Mouse (Mus musculus) stomach, embryonic 14.5 days (tissue): ENCODE measurements at regions not wholly inside any gene's neighbourhood (a gene's known extent, or its start where the extent isn't known, plus 50 kb on each side); places are given as distances from the start of the nearest gene placed in this dataset.

Source experiments
- ATAC-seq: fragments of 200-750 bp; cut with Nextera tagmentation; 2 replicates; pipeline ENCODE4 v1.8.0; 2017; ENCODE audit warnings: low read depth, moderate TSS enrichment; ENCODE audit not compliant: insufficient number of reproducible peaks, insufficient read depth, low FRiP score
- H3K27ac ChIP-seq: fragments of 300-500 bp; sonication (generic); 2 replicates; pipeline ENCODE4 v1.5.1; 2014; ENCODE audit warnings: mild to moderate bottlenecking, low read length, moderate library complexity, mixed read lengths
- H3K27me3 ChIP-seq: fragments of 300-500 bp; sonication (generic); 2 replicates; pipeline ENCODE4 v1.6.1; 2014; ENCODE audit warnings: low read length, control low read depth, mixed read lengths; ENCODE audit not compliant: control insufficient read depth, insufficient read depth
- H3K36me3 ChIP-seq: fragments of 300-500 bp; sonication (generic); 2 replicates; pipeline ENCODE4 v1.6.1; 2014; ENCODE audit warnings: mild to moderate bottlenecking, control low read depth, low read length, moderate library complexity, mixed read lengths; ENCODE audit not compliant: control insufficient read depth, insufficient read depth
- H3K4me1 ChIP-seq: fragments of 300-500 bp; sonication (generic); 2 replicates; pipeline ENCODE4 v1.6.1; 2014; ENCODE audit warnings: low read length, control low read depth, mixed read lengths; ENCODE audit not compliant: control insufficient read depth, insufficient read depth
- H3K4me2 ChIP-seq: fragments of 300-500 bp; sonication (generic); replicated peaks from 2 replicates; pipeline ENCODE4 v1.6.1; 2014; ENCODE audit warnings: low read depth, low read length, control low read depth
- H3K4me3 ChIP-seq: fragments of 300-500 bp; sonication (generic); 2 replicates; pipeline ENCODE4 v1.5.1; 2014; ENCODE audit warnings: low read depth, low read length, control low read depth
- H3K9ac ChIP-seq: fragments of 300-500 bp; sonication (generic); replicated peaks from 2 replicates; pipeline ENCODE4 v1.6.1; 2014; ENCODE audit warnings: low read depth, mild to moderate bottlenecking, control low read depth, low read length, moderate library complexity, mixed read lengths
- H3K9me3 ChIP-seq: fragments of 300-500 bp; sonication (generic); 2 replicates; pipeline ENCODE4 v1.6.1; 2016; ENCODE audit warnings: low read depth, low read length, control low read depth; ENCODE audit not compliant: control insufficient read depth
- WGBS: fragments of 180-500 bp; shearing (Covaris S2); extraction: QIAGEN DNeasy Blood & Tissue Kit; methylation state at CpG from one replicate; pipeline ENCODE4 v1.1.7; 2014; 5-methylcytosine and 5-hydroxymethylcytosine counted together

DNA sequence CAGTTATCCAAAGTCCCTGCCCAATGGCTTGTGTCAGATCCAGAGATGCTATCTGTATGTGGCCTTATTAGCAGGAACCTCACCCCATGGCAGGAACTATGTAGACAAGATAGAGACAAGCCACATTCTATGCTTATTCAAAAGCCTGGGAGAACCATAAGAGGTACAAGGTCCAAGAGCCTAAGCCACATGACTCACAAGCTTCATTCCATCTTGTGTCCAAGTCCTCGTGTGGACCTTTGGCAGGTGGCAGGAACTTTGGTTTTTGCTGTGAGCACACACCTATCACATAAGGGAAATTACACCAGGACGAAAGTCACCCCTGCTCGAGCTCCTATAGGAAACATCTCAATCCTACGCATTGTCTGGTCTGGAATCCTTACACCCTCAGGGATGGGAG lies 122.9 kb downstream of the Dll1 start:
- Histone ChIP-seq H3K36me3 (no peaks in the 10 kb centered on the region), H3K27me3 (no peaks in the 10 kb centered on the region), H3K9me3 (no peaks in the 10 kb centered on the region), H3K4me2 (no peak overlapping the region), H3K4me1 (no peaks in the 10 kb centered on the region), H3K4me3 (no peak overlapping the region), H3K27ac (no peak overlapping the region), H3K9ac (no peak overlapping the region)
- WGBS, result 91% methylated on average over 4 of the region's 4 CpGs
- ATAC-seq, result no peak

DNA sequence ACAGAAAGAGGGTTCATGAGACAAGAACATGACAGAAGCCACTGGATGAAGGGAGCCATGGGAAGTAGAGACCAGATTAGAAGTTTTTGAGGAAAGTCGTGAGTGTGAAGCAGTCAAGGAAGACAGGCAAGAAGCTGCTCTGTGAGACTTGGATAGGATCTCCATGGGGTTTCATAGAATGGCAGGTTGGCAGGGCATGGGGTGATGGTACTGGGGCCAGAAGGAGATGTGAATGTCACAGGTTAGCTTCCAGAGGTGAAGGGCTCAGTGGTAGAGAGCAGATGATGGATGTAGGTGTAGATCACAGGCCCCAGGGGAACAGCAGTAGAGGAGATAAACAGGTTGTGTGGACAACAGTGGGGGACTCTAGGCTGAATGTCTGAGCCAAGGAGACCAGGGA lies 123.4 kb downstream of the Dll1 start:
- ATAC-seq, result no peak
- Histone ChIP-seq H3K9me3 (no peaks in the 10 kb centered on the region), H3K27ac (no peak overlapping the region), H3K9ac (no peak overlapping the region), H3K27me3 (no peaks in the 10 kb centered on the region), H3K4me3 (no peak overlapping the region), H3K4me1 (no peaks in the 10 kb centered on the region), H3K36me3 (no peaks in the 10 kb centered on the region), H3K4me2 (no peak overlapping the region)
- 88% methylated on average over 1 of the region's 1 CpGs for WGBS

DNA sequence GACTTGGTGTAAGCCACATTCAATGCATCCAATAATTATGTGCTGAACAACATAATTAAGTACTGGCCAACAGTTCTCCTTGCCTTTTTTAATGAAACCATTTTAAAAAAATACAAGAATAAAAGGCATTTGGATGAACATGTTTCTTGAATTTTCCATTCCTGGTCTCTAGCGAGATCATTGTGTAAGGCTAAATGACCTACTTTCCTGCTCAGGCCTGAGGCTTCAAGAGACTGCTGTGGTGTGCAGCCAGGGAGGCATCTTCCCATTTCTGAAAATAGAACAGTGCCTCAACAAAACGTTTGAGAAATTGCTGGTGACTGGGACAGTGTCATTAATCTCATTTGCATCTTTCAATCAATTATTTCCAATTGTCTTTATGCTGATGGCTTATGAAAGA lies 124.5 kb downstream of the Dll1 start:
- WGBS, result 68% methylated on average over 2 of the region's 2 CpGs
- Histone ChIP-seq H3K36me3 (no peaks in the 10 kb centered on the region), H3K4me3 (no peak overlapping the region), H3K9ac (no peak overlapping the region), H3K27ac (no peak overlapping the region), H3K4me1 (peaks cover 5% of the 10 kb centered on the region; the same call in 1 of the 2 replicates), H3K9me3 (no peaks in the 10 kb centered on the region), H3K27me3 (no peaks in the 10 kb centered on the region), H3K4me2 (no peak overlapping the region)
- ATAC-seq, result no peak

DNA sequence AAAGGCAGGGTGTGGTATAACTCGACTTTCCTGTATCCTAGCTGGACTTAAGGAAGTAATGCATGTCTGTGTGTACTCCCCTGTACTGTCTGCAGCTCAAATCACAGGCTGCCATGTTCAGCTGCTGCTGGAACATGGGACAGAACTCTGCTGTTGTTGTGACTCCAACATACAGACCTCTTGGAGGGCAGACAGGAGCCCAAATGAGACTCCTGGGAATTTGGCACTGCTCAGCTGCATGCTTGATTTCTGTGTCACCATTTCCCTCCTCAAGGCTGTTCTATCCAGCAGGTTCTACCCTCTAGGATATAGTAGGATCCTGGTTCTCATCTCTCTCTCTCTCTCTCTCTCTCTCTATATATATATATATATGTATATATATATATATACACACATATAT lies 125.0 kb downstream of the Dll1 start:
- no peak overlapping the region for H3K4me3 ChIP-seq
- no peak overlapping the region for H3K9ac ChIP-seq
- H3K4me1 ChIP-seq, result peaks cover 5% of the 10 kb centered on the region; the same call in 1 of the 2 replicates
- H3K4me2 ChIP-seq, result no peak overlapping the region
- H3K9me3 ChIP-seq, result no peaks in the 10 kb centered on the region
- 50% methylated on average over 1 of the region's 1 CpGs for WGBS
- no peaks in the 10 kb centered on the region for H3K36me3 ChIP-seq
- ATAC-seq, result no peak
- no peak overlapping the region for H3K27ac ChIP-seq
- H3K27me3 ChIP-seq, result no peaks in the 10 kb centered on the region

DNA sequence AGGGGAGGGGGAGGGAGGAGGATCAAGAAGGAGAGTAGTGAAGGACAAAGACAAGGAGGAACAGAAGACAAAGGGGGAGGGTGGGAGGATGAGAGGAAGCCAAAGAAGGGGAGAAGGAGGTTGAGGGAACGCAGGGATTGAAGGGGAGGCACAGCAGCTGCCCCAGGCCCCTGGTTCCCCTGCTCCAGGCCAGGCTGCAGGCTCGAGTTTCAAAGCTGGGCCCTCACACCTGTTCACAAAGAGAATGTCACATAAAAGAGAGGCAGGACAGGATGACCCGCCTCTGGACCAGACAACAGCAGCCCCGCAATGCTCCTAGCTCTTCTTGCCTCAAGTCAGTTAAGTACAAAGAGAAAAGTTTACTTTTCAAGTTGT lies 128.3 kb downstream of the Dll1 start:
- peaks cover 5% of the 10 kb centered on the region; the same call in 1 of the 2 replicates for H3K4me1 ChIP-seq
- no peaks in the 10 kb centered on the region for H3K9me3 ChIP-seq
- H3K36me3 ChIP-seq, result no peaks in the 10 kb centered on the region
- H3K27me3 ChIP-seq, result no peaks in the 10 kb centered on the region
- no peak overlapping the region for H3K4me3 ChIP-seq
- WGBS, result 41% methylated on average over 4 of the region's 4 CpGs
- ATAC-seq, result no peak
- H3K9ac ChIP-seq, result no peak overlapping the region
- H3K4me2 ChIP-seq, result no peak overlapping the region
- no peak overlapping the region for H3K27ac ChIP-seq

DNA sequence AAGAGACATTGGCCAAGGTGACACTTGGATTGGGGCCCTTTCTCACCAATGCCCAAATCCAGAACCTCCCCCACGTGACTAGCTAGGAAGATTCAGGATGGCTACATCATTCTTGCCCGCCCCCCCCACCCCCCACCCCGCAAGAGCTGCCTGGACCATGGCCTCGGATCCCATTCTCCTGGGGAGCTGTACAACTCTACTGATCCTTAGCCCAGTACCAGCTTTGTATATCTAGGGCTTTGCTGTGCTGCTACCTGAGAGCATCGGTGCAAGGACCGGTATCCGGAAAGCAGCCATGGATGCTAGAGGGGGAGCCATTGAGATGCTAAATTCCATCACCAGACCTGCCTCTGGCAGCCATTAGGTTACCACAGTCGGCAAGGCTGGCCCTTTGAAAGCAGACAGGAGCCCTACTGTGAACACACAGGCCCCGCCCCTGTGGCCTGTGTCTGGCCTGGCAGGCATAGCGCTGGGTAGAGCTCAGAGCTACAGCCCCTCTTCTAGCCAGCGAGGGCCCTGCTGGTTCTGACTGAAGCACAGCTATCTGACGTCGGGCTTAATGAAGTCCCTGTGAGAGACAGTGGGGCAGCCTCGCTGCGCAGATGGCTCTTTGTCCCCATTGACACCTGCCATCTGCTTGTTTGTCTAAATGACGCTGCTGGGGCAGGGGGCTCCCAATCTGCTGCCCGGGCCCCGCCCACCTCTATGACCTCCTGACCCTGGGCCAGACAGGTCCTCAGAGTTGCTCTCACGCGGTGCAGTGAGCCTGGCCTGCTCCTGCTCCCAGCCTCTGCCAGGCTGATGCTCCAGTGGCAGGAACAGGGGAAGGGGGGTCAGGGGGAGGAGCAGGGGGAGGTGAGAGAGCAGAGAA lies 128.9 kb downstream of the Dll1 start:
- 8% methylated on average over 20 of the region's 20 CpGs for WGBS
- no peak overlapping the region for H3K27ac ChIP-seq
- no peak overlapping the region for H3K4me2 ChIP-seq
- ATAC-seq, result peak; percentile 76
- no peak overlapping the region for H3K9ac ChIP-seq
- no peaks in the 10 kb centered on the region for H3K27me3 ChIP-seq
- H3K9me3 ChIP-seq, result no peaks in the 10 kb centered on the region
- H3K4me3 ChIP-seq, result no peak overlapping the region
- H3K4me1 ChIP-seq, result peaks cover 5% of the 10 kb centered on the region; the same call in 1 of the 2 replicates
- no peaks in the 10 kb centered on the region for H3K36me3 ChIP-seq

DNA sequence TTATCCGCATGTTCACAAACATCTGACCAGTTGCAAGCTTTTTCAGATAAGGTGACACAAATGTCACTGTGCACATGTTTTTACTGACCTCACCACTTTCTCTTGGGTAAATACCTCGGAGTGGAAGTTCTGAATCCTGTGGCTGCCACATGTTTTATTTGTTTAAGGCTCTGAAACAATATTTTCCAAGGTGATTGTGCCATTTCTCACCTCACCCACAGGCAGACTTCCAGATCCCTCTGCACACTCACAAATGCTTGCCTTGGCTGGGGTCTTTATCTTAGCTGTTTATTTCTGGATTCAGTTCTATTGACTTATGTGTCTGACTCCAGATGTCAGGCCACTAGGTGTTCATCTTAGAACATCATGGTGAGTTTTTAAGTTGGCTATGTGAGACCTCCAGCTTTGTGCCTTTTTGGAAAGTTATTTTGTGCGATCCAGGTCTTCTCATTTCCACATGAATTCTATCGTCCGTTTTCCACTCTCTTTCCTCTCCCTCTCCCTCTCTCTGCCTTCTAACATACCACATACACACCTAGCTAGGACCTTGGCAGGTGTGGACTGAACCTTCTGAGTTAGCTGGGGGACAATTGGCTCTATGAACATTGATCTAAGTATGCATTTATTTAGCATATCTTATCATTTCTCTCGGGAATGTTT lies 133.6 kb downstream of the Dll1 start:
- Histone ChIP-seq H3K27me3 (no peaks in the 10 kb centered on the region), H3K4me2 (no peak overlapping the region), H3K36me3 (no peaks in the 10 kb centered on the region), H3K9me3 (no peaks in the 10 kb centered on the region), H3K9ac (no peak overlapping the region), H3K4me3 (no peak overlapping the region), H3K27ac (no peak overlapping the region), H3K4me1 (peaks cover 5% of the 10 kb centered on the region; the same call in 1 of the 2 replicates)
- no peak for ATAC-seq
- 64% methylated on average over 6 of the region's 6 CpGs for WGBS

DNA sequence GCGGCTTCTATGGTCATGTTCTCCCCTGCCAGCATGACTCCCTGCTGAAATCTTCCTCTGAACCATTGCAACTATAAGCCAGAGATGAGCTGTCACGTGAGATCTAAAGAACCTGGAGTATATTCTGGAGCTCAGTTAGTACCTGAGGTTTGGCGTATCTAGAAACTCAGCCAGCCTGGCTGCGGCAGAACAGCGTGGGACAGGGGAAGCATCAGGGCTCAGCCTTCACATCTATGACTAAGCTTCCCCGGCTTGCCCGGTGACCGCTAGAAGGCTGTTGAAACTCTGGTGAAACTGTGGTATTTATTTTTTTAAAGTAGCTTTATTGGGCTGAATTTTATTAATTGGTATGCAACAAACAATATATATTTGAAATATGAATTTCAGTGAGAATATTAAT lies 134.3 kb downstream of the Dll1 start:
- Histone ChIP-seq H3K9ac (no peak overlapping the region), H3K9me3 (no peaks in the 10 kb centered on the region), H3K4me3 (no peak overlapping the region), H3K4me2 (no peak overlapping the region), H3K36me3 (no peaks in the 10 kb centered on the region), H3K4me1 (no peaks in the 10 kb centered on the region), H3K27me3 (no peaks in the 10 kb centered on the region), H3K27ac (no peak overlapping the region)
- ATAC-seq, result no peak
- WGBS, result 75% methylated on average over 8 of the region's 8 CpGs
